Mouse (Mus musculus): ENCODE data around the gene Lsm11. TPM values are rescaled to one million over a fixed set of nuclear protein-coding genes. Genes with fewer than 3 reads are reported as not detected.
A peak's percentile ranks its signal among the peaks of the same experiment; 100 is the strongest.

Lsm11 gene
- 10 to 100 TPM; 25.4 to 26.6 TPM for total RNA-seq (2021)
- long read RNA-seq, experiment 1, full-length matches to known transcripts: 34 of 46 reads
- long read RNA-seq, experiment 1, partial matches to known transcripts: 1 of 46 reads
- long read RNA-seq, experiment 1, other reads (novel, unspliced or antisense): 11 of 46 reads
- long read RNA-seq, experiment 2, full-length matches to known transcripts: 34 of 47 reads
- long read RNA-seq, experiment 2, partial matches to known transcripts: 0 of 47 reads
- long read RNA-seq, experiment 2, other reads (novel, unspliced or antisense): 13 of 47 reads

DNA sequence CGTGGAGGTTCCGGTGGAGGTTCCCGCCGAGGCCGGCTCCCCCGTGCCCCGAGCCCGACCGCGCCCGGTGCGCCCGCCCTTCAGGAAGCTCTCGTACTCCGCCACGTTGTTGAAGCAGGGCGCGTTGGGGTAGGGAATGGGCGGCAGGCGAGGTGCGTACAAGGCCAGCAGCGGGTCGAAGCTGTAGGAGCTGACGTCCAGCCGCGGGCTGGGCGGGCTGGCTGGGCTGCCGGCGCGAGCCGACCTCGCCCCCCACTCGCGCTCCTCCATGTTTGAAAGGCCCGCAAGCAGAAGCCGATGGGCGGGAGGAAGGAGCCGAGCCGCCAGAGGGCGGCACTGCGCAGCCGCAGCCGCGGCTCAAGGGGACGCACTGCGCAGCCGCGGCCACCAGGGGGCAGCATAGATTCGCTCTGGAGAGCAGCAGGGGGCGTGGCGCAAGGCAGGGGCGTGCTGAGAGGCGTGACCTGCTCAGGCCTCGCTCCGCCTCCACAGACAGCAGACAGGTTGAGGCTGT is at the start of gene Lsm11:
Gene Lsm11, minus strand, starts transcription at position 293 of the 514 bp plus-strand sequence.
- DNase-seq (ENCODE audit: extremely low spot score in 1 of 2, low spot score in 2 of 2): peak; percentile 96 to 100
- H3K4me3 ChIP-seq: peak within 1 kb of the TSS; percentile 92
- intact Hi-C loops (cut with DNase I): loop anchor here (1.0 to 5.0 kb wide), 4 partner anchors 44 to 271 kb away; partner anchors contain the start of gene Adam19
- no peak; the same call in none of the 2 replicates for TF ChIP-seq CTCF (IDR thresholded peaks at IDR 0.05)
- H3K27ac ChIP-seq: peak within 1 kb of the TSS; percentile 76

DNA sequence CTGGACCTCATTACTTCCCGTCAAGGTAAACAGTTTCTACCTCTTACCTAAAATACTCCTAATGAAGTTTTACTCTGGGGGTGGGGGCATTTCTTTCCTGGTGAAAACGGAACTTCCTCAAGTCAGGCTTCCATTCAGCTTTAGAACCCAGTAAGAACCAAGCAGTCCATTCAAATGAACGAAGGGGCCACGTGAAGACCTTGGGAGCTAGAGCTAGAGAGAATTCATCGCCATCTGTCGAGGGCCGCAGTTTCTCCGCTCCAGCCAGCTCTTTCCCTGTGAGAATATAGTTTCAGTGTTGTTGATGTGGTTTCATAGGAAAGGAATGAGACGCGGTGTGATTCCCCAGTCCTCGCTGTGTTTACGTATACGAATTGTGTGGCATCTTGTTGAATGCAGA is 47.4 kb upstream of the Lsm11 start:
- intact Hi-C loops (cut with DNase I): no loop called here

DNA sequence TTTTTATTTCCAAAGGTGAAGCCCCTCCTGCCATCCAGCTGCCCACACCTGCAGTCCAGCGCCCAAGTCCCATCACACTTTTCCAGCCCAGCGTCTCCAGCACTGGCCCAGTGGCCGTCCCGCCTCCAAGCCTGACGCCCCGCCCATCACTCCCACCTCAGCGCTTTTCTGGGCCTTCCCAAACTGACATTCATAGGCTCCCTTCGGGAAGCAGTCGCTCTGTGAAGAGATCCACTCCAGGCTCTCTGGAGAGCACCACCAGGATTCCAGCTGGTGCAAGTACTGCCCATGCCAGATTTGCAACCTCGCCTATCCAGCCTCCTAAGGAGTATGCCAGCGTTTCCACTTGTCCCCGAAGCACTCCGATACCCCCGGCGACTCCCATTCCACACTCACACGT is 46.9 kb upstream of the Lsm11 start:
- no peak for TF ChIP-seq CTCF (IDR thresholded peaks at IDR 0.05)
- no peak overlapping the region for H3K27ac ChIP-seq
- H3K4me3 ChIP-seq: no peak overlapping the region
- peak in 1 of 2 experiments; percentile 18 for DNase-seq (ENCODE audit: extremely low spot score in 1 of 2, low spot score in 2 of 2)
- intact Hi-C loops (cut with DNase I): no loop called here

More for the DNA sequence above, 47.4 kb upstream of the Lsm11 start:
- DNase-seq (ENCODE audit: extremely low spot score in 1 of 2, low spot score in 2 of 2): no peak
- Histone ChIP-seq H3K4me3 (no peak overlapping the region), H3K27ac (no peak overlapping the region)
- no peak for TF ChIP-seq CTCF (IDR thresholded peaks at IDR 0.05)

DNA sequence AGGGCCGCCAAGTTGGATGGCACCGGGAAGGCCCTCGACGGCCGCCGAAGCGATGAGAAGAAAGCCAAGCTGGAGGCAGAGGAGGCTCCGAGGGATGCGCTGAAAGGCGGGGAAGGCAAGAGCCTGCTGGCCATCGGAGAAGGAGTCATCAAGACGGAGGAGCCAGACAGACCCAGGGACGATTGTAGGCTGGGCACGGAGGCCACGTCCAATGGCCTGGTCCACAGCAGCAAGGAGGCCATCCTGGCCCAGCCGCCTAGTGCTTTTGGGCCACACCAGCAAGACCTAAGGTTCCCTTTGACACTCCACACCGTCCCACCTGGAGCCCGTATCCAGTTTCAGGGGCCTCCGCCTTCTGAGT is 36.1 kb upstream of the Lsm11 start:
- H3K4me3 ChIP-seq: peak overlapping the region; percentile 49
- no peak overlapping the region; the same call in 1 of the 2 replicates for H3K27ac ChIP-seq
- DNase-seq (ENCODE audit: extremely low spot score in 1 of 2, low spot score in 2 of 2): no peak
- intact Hi-C loops (cut with DNase I): no loop called here
- TF ChIP-seq CTCF (IDR thresholded peaks at IDR 0.05): no peak

DNA sequence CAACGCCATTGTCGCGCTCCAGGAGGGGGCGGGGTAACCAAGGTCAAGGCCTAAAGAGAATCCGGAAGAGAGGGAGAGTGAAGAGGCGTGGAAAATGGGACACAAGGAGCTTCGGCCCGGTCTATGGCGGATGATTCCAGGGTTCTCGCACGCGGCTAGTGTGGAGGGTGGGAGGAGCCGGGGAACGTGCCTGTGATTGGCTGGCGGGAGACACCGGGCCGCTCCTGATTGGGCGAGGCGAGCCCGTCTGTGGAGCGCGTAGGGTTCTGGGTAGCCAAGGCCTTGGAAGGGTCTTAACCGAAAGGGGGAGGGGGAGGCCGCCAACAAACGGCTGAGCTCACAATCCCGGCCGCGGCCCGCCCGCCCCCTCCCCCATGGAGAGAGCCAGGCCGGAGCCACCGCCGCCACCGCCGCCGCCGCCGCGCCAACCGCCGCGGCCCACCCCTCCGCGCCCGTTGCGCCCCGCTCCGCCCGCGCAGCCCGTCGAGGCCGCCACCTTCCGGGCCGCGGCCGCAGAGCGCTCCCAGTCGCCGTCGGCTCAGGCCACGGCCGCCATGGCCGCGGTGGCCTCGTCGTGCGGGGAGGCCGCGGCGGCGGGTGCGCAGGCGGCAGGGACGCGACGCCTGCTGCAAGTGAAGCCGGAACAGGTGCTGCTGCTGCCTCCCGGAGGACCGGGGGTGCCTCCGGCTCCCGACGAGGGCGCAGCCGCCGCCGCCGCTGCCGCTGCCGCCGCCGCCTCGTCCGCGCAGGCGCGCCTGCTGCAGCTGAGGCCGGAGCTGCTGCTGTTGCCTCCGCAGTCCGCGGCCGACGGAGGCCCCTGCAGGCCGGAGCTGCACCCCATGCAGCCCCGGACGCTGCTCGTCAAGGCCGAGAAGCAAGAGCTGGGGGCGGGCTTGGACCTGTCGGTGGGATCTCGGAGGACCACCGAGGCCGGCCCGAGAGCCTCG is 35.5 kb upstream of the Lsm11 start, which contains the start of gene Sox30:
Gene Sox30, plus strand, starts transcription at position 365 of the 947 bp plus-strand sequence.
- no peak; the same call in 1 of the 2 replicates for TF ChIP-seq CTCF (IDR thresholded peaks at IDR 0.05)
- intact Hi-C loops (cut with DNase I): loop anchor here (5.0 kb wide), 1 partner anchor 222 kb away; no protein-coding TSS in a partner anchor
- Histone ChIP-seq H3K4me3 (peak within 1 kb of the TSS; percentile 49), H3K27ac (no peak within 1 kb of the TSS; the same call in 1 of the 2 replicates)
- DNase-seq (ENCODE audit: extremely low spot score in 1 of 2, low spot score in 2 of 2): peak; percentile 50 to 51

DNA sequence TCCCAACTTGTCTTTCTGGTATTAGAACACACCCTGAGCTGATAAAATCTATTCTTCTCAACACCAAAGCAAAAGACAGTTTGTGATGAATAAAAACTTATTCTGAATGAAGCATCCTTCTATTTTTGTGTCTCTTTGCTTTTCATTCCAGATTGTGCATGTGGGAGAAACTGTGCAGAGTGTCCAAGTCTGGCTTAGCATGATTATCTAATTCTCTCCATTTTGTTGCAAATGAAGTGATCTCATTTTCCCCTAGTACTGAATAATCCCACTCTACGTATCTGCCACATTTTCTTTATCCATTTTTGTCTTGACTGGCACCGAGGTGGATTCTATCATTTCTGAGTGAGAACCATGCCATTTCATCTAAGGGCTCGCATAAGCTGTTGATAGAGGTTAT is 31.3 kb upstream of the Lsm11 start:
- intact Hi-C loops (cut with DNase I): loop anchor here (5.0 kb wide), 1 partner anchor 226 kb away; no protein-coding TSS in a partner anchor
- no peak overlapping the region for H3K4me3 ChIP-seq
- no peak for TF ChIP-seq CTCF (IDR thresholded peaks at IDR 0.05)
- no peak for DNase-seq (ENCODE audit: extremely low spot score in 1 of 2, low spot score in 2 of 2)
- peak overlapping the region; percentile 78 for H3K27ac ChIP-seq

DNA sequence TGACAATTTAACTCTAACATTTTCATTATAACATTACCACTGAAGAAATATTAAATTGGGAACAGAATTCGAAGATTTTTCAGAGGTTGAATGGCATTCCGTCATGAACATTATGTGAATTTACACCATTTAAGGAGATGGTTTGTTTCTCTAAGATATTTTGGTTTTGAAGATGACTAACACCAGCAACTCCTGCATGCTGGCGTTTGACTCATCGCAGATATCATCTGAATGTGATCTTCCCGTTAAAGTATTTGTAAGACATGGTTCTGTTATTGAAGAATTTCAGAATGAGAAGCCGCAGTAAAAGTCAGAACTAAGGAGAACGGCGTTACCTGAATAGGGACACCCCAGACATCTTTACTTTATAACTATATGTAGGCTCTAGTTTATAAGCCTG is 29.7 kb upstream of the Lsm11 start:
- no peak overlapping the region for H3K4me3 ChIP-seq
- peak overlapping the region; percentile 67 for H3K27ac ChIP-seq
- TF ChIP-seq CTCF (IDR thresholded peaks at IDR 0.05): no peak
- DNase-seq (ENCODE audit: extremely low spot score in 1 of 2, low spot score in 2 of 2): no peak
- intact Hi-C loops (cut with DNase I): no loop called here

DNA sequence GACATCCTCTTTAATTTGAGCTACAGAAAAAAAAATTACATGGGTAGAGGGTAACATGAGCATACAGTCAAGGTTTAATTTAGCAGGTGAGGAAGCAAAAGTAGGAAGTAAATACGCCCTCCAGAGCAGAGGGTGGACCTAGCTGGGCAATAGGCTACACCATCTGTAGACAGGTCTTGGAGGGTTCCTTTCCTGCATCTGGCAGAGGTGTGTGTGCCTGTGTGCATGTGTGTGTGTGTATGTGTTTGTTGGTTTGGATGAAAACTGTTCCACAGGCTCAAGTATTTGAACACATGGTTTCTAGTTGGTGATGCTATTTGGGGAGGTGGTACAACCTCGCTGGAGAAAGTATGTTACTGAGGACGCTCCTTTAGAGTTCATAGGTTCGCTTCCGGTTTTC is 28.9 kb upstream of the Lsm11 start:
- DNase-seq (ENCODE audit: extremely low spot score in 1 of 2, low spot score in 2 of 2): no peak
- no peak overlapping the region for H3K4me3 ChIP-seq
- peak overlapping the region; percentile 67 for H3K27ac ChIP-seq
- TF ChIP-seq CTCF (IDR thresholded peaks at IDR 0.05): no peak
- intact Hi-C loops (cut with DNase I): no loop called here

DNA sequence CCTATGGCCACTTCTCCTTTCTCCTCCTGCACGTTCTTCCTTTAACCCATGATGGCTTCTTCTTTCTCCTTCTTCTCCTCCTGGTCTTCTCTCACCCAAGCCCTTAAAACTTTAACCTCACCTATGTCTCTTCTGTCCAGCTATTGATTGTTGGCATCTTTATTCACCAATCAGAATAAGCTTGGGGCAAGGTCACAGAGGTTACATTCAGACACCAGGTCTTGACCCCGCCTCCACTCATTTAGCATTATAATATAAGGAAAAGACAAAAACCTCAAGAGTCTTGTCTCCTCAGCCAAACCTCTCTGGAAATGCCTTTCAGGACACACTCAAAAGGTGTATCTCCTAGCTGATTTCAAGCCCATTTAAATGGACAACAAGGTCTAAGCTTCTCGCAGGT is 23.7 kb upstream of the Lsm11 start:
- H3K4me3 ChIP-seq: no peak overlapping the region
- no peak overlapping the region for H3K27ac ChIP-seq
- intact Hi-C loops (cut with DNase I): no loop called here
- no peak for TF ChIP-seq CTCF (IDR thresholded peaks at IDR 0.05)
- no peak for DNase-seq (ENCODE audit: extremely low spot score in 1 of 2, low spot score in 2 of 2)

DNA sequence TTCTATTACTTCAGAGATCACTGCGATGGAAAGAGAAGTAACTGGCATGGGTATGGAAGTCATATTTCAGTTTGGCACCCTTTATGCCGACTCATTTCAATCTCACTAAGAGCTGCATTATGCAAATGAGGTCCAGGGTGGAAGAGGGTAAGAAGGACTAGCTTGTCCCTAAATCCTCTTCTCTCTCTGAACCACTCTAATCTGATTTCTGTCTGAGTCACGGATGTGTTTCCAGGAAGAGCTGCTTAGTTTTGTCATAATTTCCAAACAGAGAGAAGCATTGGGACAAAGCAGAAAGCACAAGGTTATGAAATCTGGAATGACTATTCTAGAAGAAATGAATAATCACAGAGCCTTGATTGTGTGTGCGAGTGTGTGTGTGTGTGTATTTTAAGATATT is 22.2 kb upstream of the Lsm11 start:
- no peak for TF ChIP-seq CTCF (IDR thresholded peaks at IDR 0.05)
- Histone ChIP-seq H3K27ac (no peak overlapping the region), H3K4me3 (no peak overlapping the region)
- intact Hi-C loops (cut with DNase I): no loop called here
- no peak for DNase-seq (ENCODE audit: extremely low spot score in 1 of 2, low spot score in 2 of 2)

DNA sequence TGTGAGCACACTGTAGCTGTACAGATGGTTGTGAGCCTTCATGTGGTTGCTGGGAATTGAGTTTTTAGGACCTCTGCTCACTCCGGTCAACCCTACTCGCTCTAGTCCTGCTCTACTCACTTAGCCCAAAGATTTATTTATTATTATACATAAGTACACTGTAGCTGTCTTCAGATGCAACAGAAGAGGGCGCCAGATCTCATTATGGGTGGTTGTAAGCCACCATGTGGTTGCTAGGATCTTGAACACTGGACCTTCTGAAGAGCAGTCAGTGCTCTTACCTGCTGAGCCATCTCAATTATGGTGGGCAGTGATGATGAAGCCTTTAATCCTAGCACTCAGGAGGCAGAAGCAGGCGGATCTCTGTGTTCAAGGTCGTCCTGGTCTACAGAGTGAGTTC is 15.3 kb upstream of the Lsm11 start:
- no peak for DNase-seq (ENCODE audit: extremely low spot score in 1 of 2, low spot score in 2 of 2)
- intact Hi-C loops (cut with DNase I): no loop called here
- no peak; the same call in 1 of the 2 replicates for TF ChIP-seq CTCF (IDR thresholded peaks at IDR 0.05)
- Histone ChIP-seq H3K4me3 (no peak overlapping the region), H3K27ac (no peak overlapping the region)

DNA sequence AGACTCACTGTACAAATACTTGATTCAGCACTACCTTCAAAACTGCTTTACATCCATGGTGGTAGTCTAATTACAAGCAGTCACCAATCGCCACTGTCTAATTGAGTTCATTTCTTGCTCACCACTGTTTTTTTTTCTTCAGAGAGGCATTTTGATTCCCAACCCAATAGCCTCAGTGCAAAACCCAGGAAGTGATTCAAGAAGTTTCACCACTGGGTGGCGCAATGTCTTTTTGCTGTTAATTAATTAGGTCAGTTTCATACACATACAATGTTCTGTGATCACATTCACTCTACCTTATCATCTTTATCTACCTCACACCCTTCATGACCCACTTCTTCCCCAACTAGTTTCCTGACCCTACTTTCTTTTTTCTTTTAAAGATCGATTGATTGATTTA is 14.9 kb upstream of the Lsm11 start:
- no peak overlapping the region for H3K27ac ChIP-seq

More for the DNA sequence above, 14.9 kb upstream of the Lsm11 start:
- intact Hi-C loops (cut with DNase I): no loop called here
- TF ChIP-seq CTCF (IDR thresholded peaks at IDR 0.05): peak; percentile 31
- no peak for DNase-seq (ENCODE audit: extremely low spot score in 1 of 2, low spot score in 2 of 2)
- H3K4me3 ChIP-seq: no peak overlapping the region

Measured in left cerebral cortex, adult 2 months (tissue).